ENCODE assay signal across 17 mouse cellular contexts in the genomic region with DNA sequence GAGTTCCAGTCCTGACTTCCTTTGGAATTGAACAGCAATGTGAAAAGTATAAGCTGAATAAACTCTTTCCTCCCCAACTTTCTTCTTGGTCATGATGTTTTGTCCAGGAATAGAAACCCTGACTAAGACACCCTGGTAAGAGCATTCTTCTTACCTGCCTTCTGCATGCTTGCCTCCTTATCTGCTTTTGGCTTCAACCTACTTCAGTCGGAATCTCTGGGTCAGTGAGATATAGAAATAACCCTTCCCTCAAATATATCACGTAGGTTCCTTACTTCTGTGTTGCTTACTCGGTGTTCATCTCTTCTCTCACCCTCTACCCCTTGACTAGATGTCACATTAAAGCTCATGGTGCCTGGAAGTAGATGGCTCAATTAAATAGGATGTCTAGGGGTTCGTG. TPM values are rescaled to one million over a fixed set of nuclear protein-coding genes. Genes with fewer than 3 reads are reported as not detected.
DNase-seq lines count a peak whose midpoint lies in the region; ATAC-seq lines count a peak whose summit lies in the region.
"Had no signal": no experiment of that assay in that cellular context is flagged by ENCODE, and none has a peak within 500 bp of the region (broad histone marks: within the 10 kb centered on the region; RNA-seq: fewer than 3 reads in every experiment).

No protein-coding gene starts in this region.

- 29% methylated on average over 4 of the region's 4 CpGs for WGBS in liver, embryonic 12.5 days (ENCODE audit: insufficient replicate concordance)
- 42% methylated on average over 4 of the region's 4 CpGs for WGBS in liver, embryonic 16.5 days (ENCODE audit: insufficient replicate concordance)

- H3K27me3 ChIP-seq in liver, embryonic 12.5 days (replicated peaks) = no peaks in the 10 kb centered on the region
- H3K27me3 ChIP-seq in liver, embryonic 16.5 days (ENCODE audit: control insufficient read depth, insufficient read depth, low read depth, low read length) = no peaks in the 10 kb centered on the region
- H3K27me3 ChIP-seq: embryonic facial prominence, embryonic 15.5 days; forebrain, embryonic 12.5 days; heart, embryonic 12.5 days had no signal

- no peak overlapping the region for H3K27ac ChIP-seq in liver, embryonic 12.5 days
- H3K27ac ChIP-seq in liver, embryonic 16.5 days (ENCODE audit: low read length) = no peak overlapping the region
- H3K27ac ChIP-seq: embryonic facial prominence, embryonic 15.5 days; forebrain, embryonic 12.5 days; hindbrain, embryonic 10.5 days; hindbrain, embryonic 14.5 days had no signal

- H3K4me2 ChIP-seq in liver, embryonic 12.5 days = peak overlapping the region; percentile 29
- no peak overlapping the region for H3K4me2 ChIP-seq in liver, embryonic 16.5 days (ENCODE audit: low read depth, low read length)
- H3K4me2 ChIP-seq: embryonic facial prominence, embryonic 15.5 days; forebrain, embryonic 12.5 days; heart, embryonic 12.5 days; hindbrain, embryonic 14.5 days had no signal

- H3K36me3 ChIP-seq in liver, embryonic 12.5 days = no peaks in the 10 kb centered on the region
- H3K36me3 ChIP-seq in liver, embryonic 16.5 days (ENCODE audit: control insufficient read depth, insufficient read depth) = no peaks in the 10 kb centered on the region
- H3K36me3 ChIP-seq: embryonic facial prominence, embryonic 15.5 days; forebrain, embryonic 12.5 days; heart, embryonic 12.5 days; hindbrain, embryonic 10.5 days had no signal

- peaks cover 58% of the 10 kb centered on the region for H3K4me1 ChIP-seq in liver, embryonic 12.5 days
- H3K4me1 ChIP-seq in liver, embryonic 16.5 days (ENCODE audit: control insufficient read depth, low read depth, low read length) = peaks cover 20% of the 10 kb centered on the region

- no peak overlapping the region for H3K4me3 ChIP-seq in liver, embryonic 12.5 days
- H3K4me3 ChIP-seq in liver, embryonic 16.5 days (ENCODE audit: low read depth, low read length) = no peak overlapping the region
- H3K4me3 ChIP-seq: embryonic facial prominence, embryonic 15.5 days; forebrain, embryonic 12.5 days; heart, embryonic 12.5 days; hindbrain, embryonic 10.5 days had no signal

- H3K9ac ChIP-seq in liver, embryonic 12.5 days = no peak overlapping the region
- no peak overlapping the region for H3K9ac ChIP-seq in liver, embryonic 16.5 days (ENCODE audit: low read depth, low read length)
- H3K9ac ChIP-seq: embryonic facial prominence, embryonic 15.5 days; forebrain, embryonic 12.5 days; heart, embryonic 12.5 days; hindbrain, embryonic 14.5 days had no signal

- H3K9me3 ChIP-seq in liver, embryonic 12.5 days (replicated peaks) = no peaks in the 10 kb centered on the region
- no peaks in the 10 kb centered on the region for H3K9me3 ChIP-seq in liver, embryonic 16.5 days (replicated peaks; ENCODE audit: control insufficient read depth, low read length)
- H3K9me3 ChIP-seq: embryonic facial prominence, embryonic 15.5 days; forebrain, embryonic 12.5 days; heart, embryonic 12.5 days; hindbrain, embryonic 10.5 days had no signal

- peak; percentile 53 for DNase-seq in MEL-GATA-1-ER (ENCODE audit: extremely low read depth, low read depth)
- DNase-seq in gastrocnemius, postnatal 36 days = no peak
- DNase-seq in cerebellum, postnatal 10 days = no peak
- no peak for DNase-seq in adrenal gland, postnatal 14 days
- DNase-seq: adrenal gland, postnatal 10 days; cerebellum, adult 18-20 months; cerebellum, adult 9-11 months; gastrocnemius, postnatal 14 days had no signal

- intact Hi-C loops in gastrocnemius, postnatal 36 days (cut with DNase I) = no loop called here

- peak; percentile 72 for ATAC-seq in liver, embryonic 12.5 days
- peak; percentile 30; the same call in 1 of the 2 replicates for ATAC-seq in liver, embryonic 16.5 days (ENCODE audit: low read depth)
- ATAC-seq: forebrain, embryonic 16.5 days had no signal

RNA-seq across cellular contexts. Expression of a gene that starts 19.3 kb away (rescaled TPM):
- 39.2 and 39.7 TPM in 2 replicates for polyA plus RNA-seq in liver, embryonic 12.5 days (2016; fragmentation: Nextera tagmentation; extraction: Ambion mirVana)
- 21.3 and 21.9 TPM in 2 replicates for polyA plus RNA-seq in liver, embryonic 16.5 days (2015; fragmentation: Nextera tagmentation; extraction: Ambion mirVana)
- 10 to 100 TPM; 37.5 to 44.1 TPM for total RNA-seq in gastrocnemius, postnatal 36 days (2021)
- 63.6 and 70.4 TPM in 2 replicates for total RNA-seq in adrenal gland, postnatal 14 days (2021)
- total RNA-seq: CH12.LX had no signal
